Mouse (Mus musculus): ENCODE data around the gene Rhoa. TPM values are rescaled to one million over a fixed set of nuclear protein-coding genes. Genes with fewer than 3 reads are reported as not detected.

Rhoa gene
- total and polyA plus RNA-seq, 2 experiments from 2014 or later: 105 to 268 TPM

GRCm38 (mm10) chr9:108324784-108325183 is 18.9 kb downstream of the Rhoa start:
- 92% methylated on average over 1 of the region's 1 CpGs for WGBS
- Histone ChIP-seq H3K4me3 (ENCODE audit: low read length) (no peak overlapping the region), H3K36me3 (ENCODE audit: insufficient read depth, low read length) (peaks cover 9% of the 10 kb centered on the region), H3K4me2 (ENCODE audit: low read depth, low read length) (no peak overlapping the region), H3K4me1 (ENCODE audit: insufficient read depth, low read length) (no peaks in the 10 kb centered on the region), H3K9me3 (ENCODE audit: low read length) (no peaks in the 10 kb centered on the region), H3K27ac (no peak overlapping the region), H3K9ac (replicated peaks; ENCODE audit: low read length) (no peak overlapping the region), H3K27me3 (ENCODE audit: insufficient read depth, low read length) (no peaks in the 10 kb centered on the region)
- TF ChIP-seq CTCF (IDR thresholded peaks at IDR 0.05; ENCODE audit: low read depth): no peak
- no peak for DNase-seq (ENCODE audit: low spot score)
- no peak for ATAC-seq

- Histone ChIP-seq H3K4me1 (ENCODE audit: insufficient read depth, low read length) (no peaks in the 10 kb centered on the region), H3K4me3 (ENCODE audit: low read length) (no peak overlapping the region), H3K27ac (no peak overlapping the region), H3K9ac (replicated peaks; ENCODE audit: low read length) (no peak overlapping the region), H3K36me3 (ENCODE audit: insufficient read depth, low read length) (peaks cover 10% of the 10 kb centered on the region), H3K27me3 (ENCODE audit: insufficient read depth, low read length) (no peaks in the 10 kb centered on the region), H3K4me2 (ENCODE audit: low read depth, low read length) (no peak overlapping the region), H3K9me3 (ENCODE audit: low read length) (no peaks in the 10 kb centered on the region)
- ATAC-seq (no peak), DNase-seq (ENCODE audit: low spot score) (no peak)
- WGBS: 97% methylated on average over 2 of the region's 2 CpGs
- no peak for TF ChIP-seq CTCF (IDR thresholded peaks at IDR 0.05; ENCODE audit: low read depth)
Measured at GRCm38 (mm10) chr9:108325811-108326210, 19.9 kb downstream of the Rhoa start.

GRCm38 (mm10) chr9:108337848-108338550 is 32.1 kb downstream of the Rhoa start:
- H3K4me2 ChIP-seq (ENCODE audit: low read depth, low read length): peak overlapping the region; percentile 84
- WGBS: 67% methylated on average over 10 of the region's 10 CpGs
- DNase-seq (ENCODE audit: low spot score): no peak

GRCm38 (mm10) chr9:108338551-108338885 is 32.6 kb downstream of the Rhoa start:
- Histone ChIP-seq H3K27ac (peak overlapping the region; percentile 95), H3K9ac (replicated peaks; ENCODE audit: low read length) (peak overlapping the region; percentile 88), H3K4me3 (ENCODE audit: low read length) (peak overlapping the region; percentile 65), H3K36me3 (ENCODE audit: insufficient read depth, low read length) (peaks cover 18% of the 10 kb centered on the region; the same call in 1 of the 2 replicates), H3K27me3 (ENCODE audit: insufficient read depth, low read length) (no peaks in the 10 kb centered on the region), H3K4me1 (ENCODE audit: insufficient read depth, low read length) (peaks cover 11% of the 10 kb centered on the region; the same call in 1 of the 2 replicates), H3K4me2 (ENCODE audit: low read depth, low read length) (peak overlapping the region; percentile 84), H3K9me3 (ENCODE audit: low read length) (no peaks in the 10 kb centered on the region)
- ATAC-seq (no peak), DNase-seq (ENCODE audit: low spot score) (no peak)
- WGBS: 20% methylated on average over 6 of the region's 6 CpGs
- TF ChIP-seq CTCF (IDR thresholded peaks at IDR 0.05; ENCODE audit: low read depth): no peak

More at GRCm38 (mm10) chr9:108337848-108338550, 32.1 kb downstream of the Rhoa start:
- H3K27ac ChIP-seq: peak overlapping the region; percentile 95
- no peaks in the 10 kb centered on the region for H3K27me3 ChIP-seq (ENCODE audit: insufficient read depth, low read length)
- H3K4me1 ChIP-seq (ENCODE audit: insufficient read depth, low read length): peaks cover 11% of the 10 kb centered on the region; the same call in 1 of the 2 replicates
- peaks cover 21% of the 10 kb centered on the region; the same call in 1 of the 2 replicates for H3K36me3 ChIP-seq (ENCODE audit: insufficient read depth, low read length)
- TF ChIP-seq CTCF (IDR thresholded peaks at IDR 0.05; ENCODE audit: low read depth): no peak
- H3K9ac ChIP-seq (replicated peaks; ENCODE audit: low read length): no peak overlapping the region; the same call in 1 of the 2 replicates
- no peak for ATAC-seq
- no peak overlapping the region for H3K4me3 ChIP-seq (ENCODE audit: low read length)
- no peaks in the 10 kb centered on the region for H3K9me3 ChIP-seq (ENCODE audit: low read length)

- Histone ChIP-seq H3K4me2 (ENCODE audit: low read depth, low read length) (peak within 1 kb of the TSS; percentile 84), H3K36me3 (ENCODE audit: insufficient read depth, low read length) (peaks cover 16% of the 10 kb centered on the region; the same call in 1 of the 2 replicates), H3K9ac (replicated peaks; ENCODE audit: low read length) (peak within 1 kb of the TSS; percentile 88), H3K4me3 (ENCODE audit: low read length) (peak within 1 kb of the TSS; percentile 65), H3K9me3 (ENCODE audit: low read length) (no peaks in the 10 kb centered on the region), H3K27me3 (ENCODE audit: insufficient read depth, low read length) (no peaks in the 10 kb centered on the region), H3K27ac (peak within 1 kb of the TSS; percentile 95), H3K4me1 (ENCODE audit: insufficient read depth, low read length) (peaks cover 11% of the 10 kb centered on the region; the same call in 1 of the 2 replicates)
- peak; percentile 95 for DNase-seq (ENCODE audit: low spot score)
- 0 out of 2 replicates have a peak, but pooled peaks have one; percentile 7 for TF ChIP-seq CTCF (IDR thresholded peaks at IDR 0.05; ENCODE audit: low read depth)
- ATAC-seq: peak; percentile 98
- WGBS: under 1% methylated on average over 49 of the region's 49 CpGs
Measured at GRCm38 (mm10) chr9:108338886-108339781, 33.2 kb downstream of the Rhoa start, which contains the start of gene Gpx1. TSS of gene Gpx1 (plus strand) at chr9:108338903.

GRCm38 (mm10) chr9:108339886-108340257 is 33.9 kb downstream of the Rhoa start:
- 11% methylated on average over 20 of the region's 20 CpGs for WGBS
- peaks cover 8% of the 10 kb centered on the region; the same call in 1 of the 2 replicates for H3K36me3 ChIP-seq (ENCODE audit: insufficient read depth, low read length)
- H3K4me2 ChIP-seq (ENCODE audit: low read depth, low read length): peak overlapping the region; percentile 84
- H3K9ac ChIP-seq (replicated peaks; ENCODE audit: low read length): peak overlapping the region; percentile 88; the same call in 1 of the 2 replicates
- peak overlapping the region; percentile 95; the same call in 1 of the 2 replicates for H3K27ac ChIP-seq
- H3K27me3 ChIP-seq (ENCODE audit: insufficient read depth, low read length): no peaks in the 10 kb centered on the region
- ATAC-seq (no peak), DNase-seq (ENCODE audit: low spot score) (no peak)
- peak overlapping the region; percentile 65 for H3K4me3 ChIP-seq (ENCODE audit: low read length)
- peaks cover 11% of the 10 kb centered on the region; the same call in 1 of the 2 replicates for H3K4me1 ChIP-seq (ENCODE audit: insufficient read depth, low read length)
- H3K9me3 ChIP-seq (ENCODE audit: low read length): no peaks in the 10 kb centered on the region
- no peak for TF ChIP-seq CTCF (IDR thresholded peaks at IDR 0.05; ENCODE audit: low read depth)

Measured in hindbrain, postnatal 0 days (tissue).